Mouse (Mus musculus) cerebellum, adult 9-10 months (tissue): ENCODE measurements around the gene Gp6.
"Not testable (repeated sequence)": the region's sequence is repeated elsewhere in the genome, so short reads cannot be mapped to it uniquely, and the experiment has no call there.

ENCODE experiments used
- DNase-seq: peaks from one replicate; pipeline ENCODE4 v3.0.0; 2022

The Gp6 gene

DNA sequence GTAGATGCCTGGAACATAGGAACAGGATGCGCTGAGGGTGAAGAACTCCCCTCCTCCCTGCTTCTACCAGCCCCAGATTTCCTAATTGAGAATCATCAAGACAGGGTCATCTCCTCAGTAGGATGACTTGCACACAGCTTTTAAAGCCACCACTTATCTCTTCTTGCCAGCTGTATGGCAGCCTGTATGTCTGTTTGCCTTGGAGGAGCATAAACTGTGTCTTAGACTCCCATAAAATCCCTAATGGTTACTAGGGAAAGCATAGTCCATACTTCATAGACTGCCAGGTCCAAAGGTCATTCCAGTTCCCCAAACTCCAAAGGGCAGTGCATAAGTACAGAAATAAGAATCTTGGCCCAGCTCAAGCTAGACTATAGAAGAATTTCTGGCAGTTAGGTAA lies at the start of gene Gp6:
TSS of gene Gp6 (minus strand) at position 15 of the 400 bp plus-strand sequence.
- no peak for DNase-seq

DNA sequence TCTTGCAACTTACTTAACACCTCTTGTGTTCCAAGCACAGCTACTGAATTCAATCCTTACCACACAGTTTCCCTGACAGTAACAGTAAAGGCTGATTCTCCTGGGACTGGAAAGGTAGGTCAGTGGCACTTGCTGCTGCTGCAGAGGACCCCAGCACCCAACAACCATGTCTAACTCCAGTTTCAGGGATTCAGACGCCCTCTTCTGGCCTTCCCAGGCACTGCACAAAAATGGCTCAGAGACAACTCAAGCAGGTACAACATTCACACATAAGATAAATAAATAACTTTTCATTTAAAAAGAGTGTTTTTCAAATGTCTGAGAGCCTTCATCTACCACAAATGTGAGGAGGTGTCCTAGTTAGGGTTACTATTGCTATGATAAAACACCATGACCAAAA lies 49.6 kb upstream of the Gp6 start:
- DNase-seq: peak; percentile 52

DNA sequence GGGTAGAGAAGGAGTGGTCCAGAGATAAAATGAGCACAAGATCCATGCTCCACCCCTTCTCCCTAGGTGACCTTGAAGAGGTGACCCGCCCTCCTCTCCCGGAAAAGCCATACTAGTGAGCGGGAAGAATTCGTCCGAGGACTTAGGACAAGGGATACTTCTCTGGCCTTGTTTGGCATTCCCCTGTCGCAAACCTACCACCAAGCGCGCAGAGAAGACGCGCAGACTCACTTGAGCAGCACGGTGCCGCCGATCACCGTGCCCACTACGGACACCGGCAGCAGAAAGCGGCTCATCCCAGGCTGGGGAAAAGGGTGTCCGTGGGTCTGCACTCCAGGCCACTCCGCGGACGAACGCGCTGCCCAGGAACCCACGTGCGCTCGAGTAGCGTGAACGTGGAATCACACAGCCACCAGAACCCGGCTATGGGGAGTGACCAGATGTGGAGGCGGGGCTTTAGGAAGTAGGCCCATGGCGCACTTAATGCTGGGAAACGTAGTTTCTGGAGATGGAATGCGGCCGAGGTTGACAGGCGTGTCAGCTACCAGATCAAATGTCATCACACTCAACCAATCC lies 47.8 kb upstream of the Gp6 start, which contains the start of gene Rdh13:
TSS of gene Rdh13 (minus strand) at position 434 of the 576 bp plus-strand sequence.
- peak; percentile 94 for DNase-seq

- DNase-seq: no peak
Observed at GRCm38 (mm10) chr7:4440549-4440948, 43.0 kb upstream of the Gp6 start.

DNA sequence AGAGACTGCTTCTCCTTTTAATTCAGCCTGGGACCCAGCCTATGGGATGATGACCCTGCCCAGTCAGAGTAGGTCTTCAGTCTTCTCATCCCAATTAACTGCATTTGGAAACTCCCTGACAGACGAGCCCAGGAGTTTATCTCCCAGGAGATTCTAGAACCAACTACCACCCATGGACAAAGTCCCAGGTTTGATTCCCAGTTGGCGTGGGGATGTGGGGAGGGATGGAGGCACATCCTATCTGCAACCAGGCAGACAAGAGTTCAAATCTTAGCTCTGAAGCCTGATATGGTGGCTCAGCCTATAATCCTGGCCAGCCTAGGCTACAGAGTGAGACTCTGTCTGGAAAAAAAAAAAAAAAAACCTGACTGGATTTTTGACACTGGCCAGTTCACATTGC lies 40.2 kb upstream of the Gp6 start:
- no peak for DNase-seq

DNA sequence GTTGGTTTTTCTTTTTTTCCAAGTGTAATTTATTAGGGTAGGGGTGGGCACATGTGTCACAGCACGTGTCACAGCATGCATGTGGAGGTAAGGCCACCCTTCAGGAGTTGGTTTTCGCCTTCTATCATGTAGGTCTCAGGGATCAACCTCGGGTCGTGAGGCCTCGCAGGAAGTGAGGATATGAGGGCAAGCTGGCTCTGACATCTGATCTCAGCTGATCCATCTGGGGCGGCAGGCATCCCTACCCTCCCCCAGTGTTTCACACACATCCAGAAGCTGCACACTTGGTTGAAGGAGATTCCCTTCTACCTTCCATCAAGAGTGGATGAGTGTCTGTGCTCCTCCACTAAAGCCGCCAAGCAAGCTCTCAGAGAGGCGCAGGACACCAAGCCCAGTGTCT lies 34.5 kb upstream of the Gp6 start:
- no peak for DNase-seq

GRCm38 (mm10) chr7:4431548-4431947 lies 34.0 kb upstream of the Gp6 start:
- DNase-seq: peak; percentile 50

GRCm38 (mm10) chr7:4430246-4430844 lies 32.8 kb upstream of the Gp6 start:
- DNase-seq: no peak

DNA sequence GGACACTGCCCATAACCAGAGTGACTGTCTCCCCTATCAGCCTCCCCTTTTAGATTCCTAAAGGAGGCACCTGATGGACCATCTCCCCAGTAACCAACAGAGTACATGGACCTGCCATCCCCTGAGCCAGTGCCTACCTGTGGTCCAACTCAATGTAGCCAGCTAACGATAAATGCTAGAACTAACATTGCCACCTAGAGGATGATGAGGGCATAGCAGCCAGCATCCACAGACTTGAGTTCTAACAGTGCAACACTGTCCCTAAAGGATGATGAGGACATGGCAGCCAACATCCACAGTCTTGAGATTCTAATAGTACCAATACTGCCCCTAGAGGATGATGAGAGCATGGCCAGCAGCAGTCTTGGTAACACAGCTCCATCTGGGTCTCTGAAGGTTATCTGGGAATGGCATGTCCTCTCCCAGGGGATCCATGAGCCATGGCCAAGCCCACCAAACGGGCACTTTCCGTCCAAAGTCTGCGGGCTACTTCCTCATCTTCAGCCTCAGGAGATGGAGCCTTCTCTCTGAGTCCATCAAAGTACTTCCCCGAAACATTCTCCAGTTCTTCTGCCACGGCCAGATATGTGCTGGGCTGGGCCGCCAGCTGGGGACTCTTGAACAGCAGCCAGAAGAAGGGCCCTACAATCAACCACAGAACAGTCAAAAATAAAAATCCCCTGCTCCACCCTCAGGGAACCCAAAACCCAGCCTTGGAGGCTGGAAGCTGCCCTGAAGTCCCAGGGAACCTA lies 29.8 kb upstream of the Gp6 start:
- DNase-seq: peak; percentile 96

- no peak for DNase-seq
Observed at GRCm38 (mm10) chr7:4420230-4420629, 22.7 kb upstream of the Gp6 start.

- no peak for DNase-seq
Observed at GRCm38 (mm10) chr7:4419681-4420080, 22.1 kb upstream of the Gp6 start.

DNA sequence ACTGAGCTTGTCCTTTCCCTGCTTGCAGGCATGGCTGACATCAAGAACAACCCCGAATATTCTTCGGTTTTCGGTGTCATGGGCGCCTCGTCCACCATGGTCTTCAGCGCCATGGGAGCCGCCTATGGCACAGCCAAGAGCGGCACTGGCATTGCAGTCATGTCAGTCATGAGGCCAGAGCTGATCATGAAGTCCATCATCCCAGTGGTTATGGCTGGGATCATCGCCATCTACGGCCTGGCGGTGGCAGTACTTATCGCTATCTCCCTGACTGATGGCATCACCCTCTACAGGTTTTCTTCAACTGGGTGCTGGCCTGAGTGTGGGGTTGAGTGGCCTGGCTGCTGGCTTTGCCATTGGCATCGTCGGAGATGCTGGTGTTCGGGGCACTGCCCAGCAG lies 14.9 kb upstream of the Gp6 start:
- DNase-seq: not testable (repeated sequence)

GRCm38 (mm10) chr7:4373521-4373920 lies 24.0 kb downstream of the Gp6 start:
- DNase-seq: no peak

GRCm38 (mm10) chr7:4337509-4337908 lies 60.0 kb downstream of the Gp6 start, which contains the start of gene Ncr1:
Ncr1 (plus strand) TSS chr7:4337724.
- no peak for DNase-seq

GRCm38 (mm10) chr7:4323301-4323700 lies 74.2 kb downstream of the Gp6 start:
- DNase-seq: no peak
